ENCODE assay signal across 16 mouse cellular contexts in the genomic region with DNA sequence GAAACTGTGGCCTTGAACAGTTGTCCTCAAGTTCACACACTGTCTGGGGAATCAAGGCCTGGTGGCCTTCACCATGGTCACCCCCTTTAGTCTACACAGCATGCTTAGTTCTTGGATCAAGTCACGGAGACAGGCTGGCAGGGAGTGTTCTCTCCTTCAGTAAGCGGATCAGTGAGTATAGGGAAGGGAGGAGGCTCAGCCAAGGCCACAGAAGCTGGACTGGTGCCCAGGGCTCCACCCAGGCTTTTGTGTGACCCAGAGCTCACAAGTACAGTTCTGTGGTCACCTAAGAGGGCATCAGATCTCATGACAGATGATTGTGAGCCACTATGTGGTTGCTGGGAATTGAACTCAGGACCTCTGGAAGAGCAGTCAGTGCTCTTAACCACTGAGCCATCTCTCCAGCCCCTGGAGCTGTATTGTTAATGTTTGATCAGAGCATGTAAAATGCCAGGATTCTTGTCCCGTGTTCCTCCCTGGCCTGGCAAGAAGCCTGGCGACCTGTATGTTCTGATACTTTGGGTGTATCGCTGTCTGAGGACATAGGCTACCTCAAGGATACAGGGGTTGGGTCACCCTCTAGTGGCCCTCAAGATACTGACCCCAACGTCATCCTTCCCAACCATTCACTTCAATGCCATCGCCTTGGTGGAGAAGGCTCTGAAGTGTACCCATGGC. TPM values are rescaled to one million over a fixed set of nuclear protein-coding genes. Genes with fewer than 3 reads are reported as not detected.
DNase-seq lines count a peak whose midpoint lies in the region; ATAC-seq lines count a peak whose summit lies in the region.
"Had no signal": no experiment of that assay in that cellular context is flagged by ENCODE, and none has a peak within 500 bp of the region (broad histone marks: within the 10 kb centered on the region; RNA-seq: fewer than 3 reads in every experiment).

No protein-coding gene starts in this region.

- WGBS in hindbrain, embryonic 13.5 days, result 76% methylated on average over 7 of the region's 7 CpGs

- DNase-seq in kidney, adult 18-20 months, result peak; percentile 40
- DNase-seq in kidney, postnatal 4 days, result no peak
- DNase-seq in 416B (ENCODE audit: low read depth), result peak; percentile 69
- DNase-seq in adrenal gland, postnatal 36 days, result peak; percentile 85 to 91
- DNase-seq in right cerebral cortex, adult 18-20 months, result no peak
- no peak for DNase-seq in layer of hippocampus, adult 18-20 months (ENCODE audit: low spot score in 2 of 2)
- DNase-seq: cerebellum, postnatal 36 days; thymus, postnatal 4 days had no signal

- no peak overlapping the region for H3K4me2 ChIP-seq in hindbrain, embryonic 13.5 days
- H3K4me2 ChIP-seq: heart, embryonic 11.5 days; hindbrain, embryonic 14.5 days; limb, embryonic 13.5 days; midbrain, embryonic 11.5 days; neural tube, embryonic 13.5 days had no signal

- peaks cover 21% of the 10 kb centered on the region for H3K36me3 ChIP-seq in hindbrain, embryonic 13.5 days

- no peak overlapping the region for H3K9ac ChIP-seq in hindbrain, embryonic 13.5 days
- H3K9ac ChIP-seq: hindbrain, embryonic 14.5 days; limb, embryonic 13.5 days; neural tube, embryonic 13.5 days had no signal

- no peak overlapping the region for H3K27ac ChIP-seq in hindbrain, embryonic 13.5 days
- H3K27ac ChIP-seq: hindbrain, embryonic 14.5 days; limb, embryonic 13.5 days; neural tube, embryonic 13.5 days had no signal

- ATAC-seq in megakaryocyte progenitor cell, adult 5-6 weeks (replicated peaks; ENCODE audit: poor library complexity), result peak; percentile 18; the same call in 1 of the 2 replicates
- ATAC-seq in hindbrain, embryonic 13.5 days (ENCODE audit: low FRiP score), result no peak
- ATAC-seq: Patski had no signal

- no peaks in the 10 kb centered on the region for H3K4me1 ChIP-seq in hindbrain, embryonic 13.5 days (replicated peaks)
- H3K4me1 ChIP-seq: limb, embryonic 13.5 days; neural tube, embryonic 13.5 days had no signal

- no peak overlapping the region for H3K4me3 ChIP-seq in hindbrain, embryonic 13.5 days
- H3K4me3 ChIP-seq: limb, embryonic 13.5 days; neural tube, embryonic 13.5 days had no signal

- no peaks in the 10 kb centered on the region for H3K9me3 ChIP-seq in hindbrain, embryonic 13.5 days
- H3K9me3 ChIP-seq: limb, embryonic 13.5 days; neural tube, embryonic 13.5 days had no signal

- H3K27me3 ChIP-seq in hindbrain, embryonic 13.5 days, result peaks cover 17% of the 10 kb centered on the region
- H3K27me3 ChIP-seq: Patski had no signal

RNA-seq across cellular contexts. Expression of gene Mrto4, which starts 10.7 kb away (rescaled TPM):
- total RNA-seq in adrenal gland, postnatal 36 days (2021), result 10 to 100 TPM; 65.3 to 78.7 TPM
- total RNA-seq in megakaryocyte progenitor cell, adult 5-6 weeks (2015), result 150 and 154 TPM in 2 replicates
- 72.2 and 75.9 TPM in 2 replicates for total RNA-seq in megakaryocyte progenitor cell, adult 5-6 weeks (2017)
- total RNA-seq in layer of hippocampus, adult 18-20 months (2021), result 10 to 100 TPM; 44.0 to 45.9 TPM
- 88.1 and 97.5 TPM in 2 replicates for polyA plus RNA-seq in hindbrain, embryonic 13.5 days (2015; fragmentation: Nextera tagmentation; extraction: Ambion mirVana)

RNA-seq across cellular contexts. Expression of gene Emc1, which starts 10.7 kb away (rescaled TPM):
- 10 to 100 TPM; 53.0 to 63.1 TPM for total RNA-seq in adrenal gland, postnatal 36 days (2021)
- total RNA-seq in megakaryocyte progenitor cell, adult 5-6 weeks (2015), result 19.2 and 19.8 TPM in 2 replicates
- total RNA-seq in megakaryocyte progenitor cell, adult 5-6 weeks (2017), result 30.3 and 42.6 TPM in 2 replicates
- total RNA-seq in layer of hippocampus, adult 18-20 months (2021), result 10 to 100 TPM; 87.2 to 93.6 TPM
- polyA plus RNA-seq in hindbrain, embryonic 13.5 days (2015; fragmentation: Nextera tagmentation; extraction: Ambion mirVana), result 36.2 and 42.2 TPM in 2 replicates

RNA-seq across cellular contexts. Expression of gene Ubr4, which starts 10.7 kb away (rescaled TPM):
- total RNA-seq in adrenal gland, postnatal 36 days (2021), result 100 to 1,000 TPM; 159 to 191 TPM
- 63.6 and 83.1 TPM in 2 replicates for total RNA-seq in megakaryocyte progenitor cell, adult 5-6 weeks (2015)
- 41.7 and 46.1 TPM in 2 replicates for total RNA-seq in megakaryocyte progenitor cell, adult 5-6 weeks (2017)
- 100 to 1,000 TPM; 162 to 164 TPM for total RNA-seq in layer of hippocampus, adult 18-20 months (2021)
- 73.7 and 76.4 TPM in 2 replicates for polyA plus RNA-seq in hindbrain, embryonic 13.5 days (2015; fragmentation: Nextera tagmentation; extraction: Ambion mirVana)

RNA-seq across cellular contexts. Expression of gene Akr7a5, which starts 31.2 kb away (rescaled TPM):
- total RNA-seq in adrenal gland, postnatal 36 days (2021), result 10 to 100 TPM; 65.8 to 69.2 TPM
- total RNA-seq in megakaryocyte progenitor cell, adult 5-6 weeks (2015), result 10.6 and 11.8 TPM in 2 replicates
- total RNA-seq in megakaryocyte progenitor cell, adult 5-6 weeks (2017), result 11.2 and 13.0 TPM in 2 replicates
- 10 to 100 TPM; 31.4 to 32.1 TPM for total RNA-seq in layer of hippocampus, adult 18-20 months (2021)
- 58.7 and 60.0 TPM in 2 replicates for polyA plus RNA-seq in hindbrain, embryonic 13.5 days (2015; fragmentation: Nextera tagmentation; extraction: Ambion mirVana)

RNA-seq across cellular contexts. Expression of gene Pqlc2, which starts 31.2 kb away (rescaled TPM):
- 1 to 10 TPM; 7.9 to 9.4 TPM for total RNA-seq in adrenal gland, postnatal 36 days (2021)
- 3.5 and 5.6 TPM in 2 replicates for total RNA-seq in megakaryocyte progenitor cell, adult 5-6 weeks (2015)
- total RNA-seq in megakaryocyte progenitor cell, adult 5-6 weeks (2017), result 1.3 and 3.9 TPM in 2 replicates
- 10 to 100 TPM; 12.9 to 14.2 TPM for total RNA-seq in layer of hippocampus, adult 18-20 months (2021)
- 14.3 TPM in 2 replicates for polyA plus RNA-seq in hindbrain, embryonic 13.5 days (2015; fragmentation: Nextera tagmentation; extraction: Ambion mirVana)

Comparison
In these comparisons a context has a peak if more than half of its experiments do, and no peak if none do; other contexts are left out.
1. DNase-seq: peak in kidney, adult 18-20 months (single experiment), 416B (single experiment) and adrenal gland, postnatal 36 days (2 of 2); none in kidney, postnatal 4 days (0 of 2), right cerebral cortex, adult 18-20 months (single experiment) and layer of hippocampus, adult 18-20 months (0 of 2).